Mouse (Mus musculus) lung, embryonic 14.5 days (tissue): ENCODE results near the gene Vrk1. TPM values are rescaled to one million over a fixed set of nuclear protein-coding genes. Genes with fewer than 3 reads are reported as not detected.

ENCODE experiments used
- ATAC-seq: fragments of 200-750 bp; cut with Nextera tagmentation; 2 replicates; pipeline ENCODE4 v1.8.0; 2017; ENCODE audit warnings: mild to moderate bottlenecking, moderate TSS enrichment, moderate library complexity; ENCODE audit not compliant: insufficient read depth
- DNase-seq: peaks from one replicate; pipeline ENCODE4 v3.0.0-alpha.2; 2015
- H3K27ac ChIP-seq: fragments of 300-500 bp; sonication (generic); 2 replicates; pipeline ENCODE4 v1.5.1; 2014; ENCODE audit warnings: low read depth, mild to moderate bottlenecking, moderate library complexity
- H3K27me3 ChIP-seq: fragments of 300-500 bp; sonication (generic); 2 replicates; pipeline ENCODE4 v1.6.1; 2014; ENCODE audit warnings: low read length, control low read depth; ENCODE audit not compliant: insufficient read depth
- H3K36me3 ChIP-seq: fragments of 300-500 bp; sonication (generic); 2 replicates; pipeline ENCODE4 v1.6.1; 2014; ENCODE audit warnings: control low read depth; ENCODE audit not compliant: insufficient read depth
- H3K4me1 ChIP-seq: fragments of 300-500 bp; sonication (generic); 2 replicates; pipeline ENCODE4 v1.6.1; 2014; ENCODE audit warnings: antibody characterized with exemption, control low read depth; ENCODE audit not compliant: insufficient read depth
- H3K4me2 ChIP-seq: fragments of 300-500 bp; sonication (generic); 2 replicates; pipeline ENCODE4 v1.6.1; 2014; ENCODE audit warnings: mild to moderate bottlenecking
- H3K4me3 ChIP-seq: fragments of 300-500 bp; sonication (generic); 2 replicates; pipeline ENCODE4 v1.5.1; 2014; ENCODE audit warnings: low read depth, low read length
- H3K9ac ChIP-seq: fragments of 300-500 bp; sonication (generic); 2 replicates; pipeline ENCODE4 v1.6.1; 2014
- H3K9me3 ChIP-seq: fragments of 300-500 bp; sonication (generic); 2 replicates; pipeline ENCODE4 v1.6.1; 2016; ENCODE audit warnings: low read depth, low read length, control low read depth
- CTCF ChIP-seq: IDR thresholded peaks from 2 replicates; pipeline ENCODE4 v1.5.1; 2016; ENCODE audit warnings: antibody characterized with exemption, low read depth
- WGBS: fragments of 180-500 bp; shearing (Covaris S2); extraction: QIAGEN DNeasy Blood & Tissue Kit; methylation state at CpG from one replicate; pipeline ENCODE4 v1.1.7; 2014; 5-methylcytosine and 5-hydroxymethylcytosine counted together
- polyA plus RNA-seq: library from polyadenylated mRNA; unstranded; fragments of >200 nt; fragmentation: Nextera tagmentation; extraction: Ambion mirVana; gene quantifications from 2 replicates; pipeline ENCODE4 v1.2.1, GENCODE M21; 2014

The Vrk1 gene
- polyA plus RNA-seq, 1 experiment from 2014 or later: 86.2 TPM

GRCm38 (mm10) chr12:106032361-106032760 lies 22.3 kb downstream of the Vrk1 start:
- Histone ChIP-seq H3K9me3 (no peaks in the 10 kb centered on the region), H3K4me2 (no peak overlapping the region), H3K4me3 (no peak overlapping the region), H3K27me3 (no peaks in the 10 kb centered on the region), H3K4me1 (no peaks in the 10 kb centered on the region), H3K36me3 (peaks cover 2% of the 10 kb centered on the region; the same call in 1 of the 2 replicates), H3K27ac (no peak overlapping the region), H3K9ac (no peak overlapping the region)
- DNase-seq (no peak), ATAC-seq (no peak)
- whole genome bisulfite sequencing: 91% methylated on average over 12 of the region's 12 CpGs
- TF ChIP-seq CTCF: no peak

DNA sequence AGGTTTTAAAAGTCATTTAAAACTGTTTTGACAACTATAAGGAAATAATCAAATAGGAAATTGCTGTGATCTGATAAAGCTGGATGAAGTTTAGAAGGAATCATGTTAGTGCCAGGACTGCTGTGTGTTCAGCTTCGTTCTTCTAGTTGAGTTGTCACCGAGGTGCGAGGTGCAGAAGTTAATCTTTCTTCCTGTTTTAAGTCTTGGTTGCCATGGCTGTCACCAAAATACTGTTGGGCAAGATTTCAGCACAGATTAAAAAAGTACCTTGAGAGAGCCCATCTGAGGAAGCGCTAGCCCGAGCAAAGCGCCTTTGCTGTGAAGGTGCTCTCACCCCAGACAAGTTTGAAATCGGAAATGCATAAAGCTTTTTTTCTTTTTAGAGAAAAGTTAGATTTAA lies 24.2 kb downstream of the Vrk1 start:
- Histone ChIP-seq H3K4me3 (no peak overlapping the region), H3K9me3 (no peaks in the 10 kb centered on the region), H3K36me3 (peaks cover 14% of the 10 kb centered on the region), H3K27me3 (no peaks in the 10 kb centered on the region), H3K9ac (no peak overlapping the region), H3K27ac (no peak overlapping the region), H3K4me2 (no peak overlapping the region), H3K4me1 (no peaks in the 10 kb centered on the region)
- DNase-seq: no peak
- ATAC-seq: no peak
- WGBS: 81% methylated on average over 7 of the region's 7 CpGs
- TF ChIP-seq CTCF: no peak

DNA sequence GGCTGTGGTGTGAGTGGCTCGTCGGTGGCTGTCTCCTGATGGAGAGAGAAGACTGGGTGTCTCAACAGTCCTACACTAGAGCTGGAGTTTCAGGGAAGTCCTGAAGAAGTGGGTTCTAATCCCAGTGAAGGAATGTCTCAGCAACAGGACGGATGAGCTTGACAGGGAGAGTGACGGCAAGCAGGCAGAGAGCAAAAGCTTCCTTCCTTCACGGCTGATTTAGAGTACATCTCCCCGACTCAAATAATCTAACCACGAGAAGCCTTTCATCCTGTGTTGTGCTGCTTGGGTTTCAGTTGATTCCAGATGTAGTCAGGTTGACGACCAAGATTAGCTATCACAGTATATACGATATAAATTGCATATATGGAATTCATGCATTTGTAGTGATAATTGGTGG lies 24.7 kb downstream of the Vrk1 start:
- no peak for TF ChIP-seq CTCF
- Histone ChIP-seq H3K27me3 (no peaks in the 10 kb centered on the region), H3K9me3 (no peaks in the 10 kb centered on the region), H3K4me3 (no peak overlapping the region), H3K4me2 (no peak overlapping the region), H3K27ac (no peak overlapping the region), H3K36me3 (peaks cover 19% of the 10 kb centered on the region), H3K4me1 (no peaks in the 10 kb centered on the region), H3K9ac (no peak overlapping the region)
- ATAC-seq: no peak
- 83% methylated on average over 9 of the region's 9 CpGs for WGBS
- no peak for DNase-seq

- no peak overlapping the region for H3K4me2 ChIP-seq
- no peaks in the 10 kb centered on the region for H3K4me1 ChIP-seq
- no peaks in the 10 kb centered on the region for H3K27me3 ChIP-seq
- no peak overlapping the region for H3K27ac ChIP-seq
- WGBS: 92% methylated on average over 7 of the region's 7 CpGs
- no peak overlapping the region for H3K4me3 ChIP-seq
- no peak for TF ChIP-seq CTCF
- H3K9me3 ChIP-seq: no peaks in the 10 kb centered on the region
- H3K9ac ChIP-seq: no peak overlapping the region
- DNase-seq (no peak), ATAC-seq (no peak)
- H3K36me3 ChIP-seq: peaks cover 56% of the 10 kb centered on the region
These were observed 30.2 kb downstream of the Vrk1 start for GRCm38 (mm10) chr12:106040259-106040658.

DNA sequence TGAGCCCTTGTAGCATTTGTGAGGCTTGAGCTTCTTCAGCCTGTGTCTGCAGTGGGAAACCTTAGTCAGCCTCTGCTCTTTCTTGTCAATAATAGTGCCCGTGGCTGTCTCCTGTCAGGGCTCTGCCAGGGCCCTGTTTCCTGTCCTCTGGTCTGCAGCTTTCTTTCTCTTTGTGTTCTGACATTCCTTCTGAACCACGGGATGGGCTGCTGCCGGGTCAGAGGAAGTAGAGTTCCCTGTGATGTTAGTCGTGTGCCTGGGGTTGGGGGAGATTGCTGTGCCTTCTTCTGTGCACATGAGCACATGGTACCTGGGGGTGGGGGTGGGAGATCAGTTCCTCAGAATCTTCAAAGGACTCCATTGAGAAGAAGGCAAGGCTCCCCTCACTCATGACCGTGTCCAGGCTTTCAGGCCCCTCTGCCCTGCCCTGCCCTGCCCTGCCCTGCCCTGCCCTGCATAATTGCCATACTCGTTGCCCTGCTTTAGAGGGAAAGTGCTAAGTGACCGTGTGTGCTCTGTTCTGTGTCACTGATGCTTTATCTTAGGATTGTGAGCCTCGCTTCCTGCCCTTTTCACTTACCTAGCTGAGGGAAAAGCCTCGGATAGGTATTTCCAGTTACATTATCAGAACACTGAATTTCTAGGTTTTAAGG lies 36.2 kb downstream of the Vrk1 start:
- DNase-seq (no peak), ATAC-seq (peak; percentile 24; the same call in 1 of the 2 replicates)
- Histone ChIP-seq H3K9ac (no peak overlapping the region), H3K4me2 (no peak overlapping the region), H3K27ac (peak overlapping the region; percentile 9; the same call in 1 of the 2 replicates), H3K36me3 (peaks cover 44% of the 10 kb centered on the region), H3K27me3 (no peaks in the 10 kb centered on the region), H3K9me3 (no peaks in the 10 kb centered on the region), H3K4me3 (no peak overlapping the region), H3K4me1 (no peaks in the 10 kb centered on the region)
- WGBS: 41% methylated on average over 9 of the region's 9 CpGs
- TF ChIP-seq CTCF: no peak

GRCm38 (mm10) chr12:106052271-106052670 lies 42.2 kb downstream of the Vrk1 start:
- no peak overlapping the region for H3K4me3 ChIP-seq
- TF ChIP-seq CTCF: no peak
- DNase-seq (no peak), ATAC-seq (no peak)
- peaks cover 20% of the 10 kb centered on the region for H3K36me3 ChIP-seq
- no peak overlapping the region for H3K4me2 ChIP-seq
- no peak overlapping the region for H3K27ac ChIP-seq
- 93% methylated on average over 7 of the region's 7 CpGs for WGBS
- H3K4me1 ChIP-seq: no peaks in the 10 kb centered on the region
- H3K9ac ChIP-seq: no peak overlapping the region
- H3K9me3 ChIP-seq: no peaks in the 10 kb centered on the region
- no peaks in the 10 kb centered on the region for H3K27me3 ChIP-seq

DNA sequence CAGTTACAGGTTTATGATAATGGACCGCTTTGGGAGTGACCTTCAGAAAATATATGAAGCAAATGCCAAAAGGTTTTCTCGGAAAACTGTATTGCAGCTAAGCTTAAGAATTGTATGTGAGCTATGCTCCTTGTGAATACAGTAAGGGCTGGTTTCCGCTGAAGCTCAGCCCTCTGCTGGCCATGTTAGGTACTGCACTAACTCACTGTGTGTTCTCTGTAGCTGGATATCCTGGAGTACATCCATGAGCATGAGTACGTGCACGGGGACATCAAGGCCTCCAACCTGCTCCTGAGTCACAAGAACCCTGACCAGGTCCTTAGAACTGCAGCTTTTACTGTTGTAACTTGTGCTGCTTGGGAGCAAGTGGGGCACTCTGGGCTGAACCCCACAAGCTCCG lies 45.8 kb downstream of the Vrk1 start:
- no peak overlapping the region for H3K27ac ChIP-seq
- 37% methylated on average over 6 of the region's 6 CpGs for WGBS
- peak; percentile 97 for TF ChIP-seq CTCF
- H3K4me2 ChIP-seq: no peak overlapping the region
- H3K36me3 ChIP-seq: peaks cover 28% of the 10 kb centered on the region
- ATAC-seq: peak; percentile 75; the same call in 1 of the 2 replicates
- no peaks in the 10 kb centered on the region for H3K27me3 ChIP-seq
- peak; percentile 91 for DNase-seq
- H3K4me3 ChIP-seq: no peak overlapping the region
- no peaks in the 10 kb centered on the region for H3K9me3 ChIP-seq
- no peak overlapping the region for H3K9ac ChIP-seq
- H3K4me1 ChIP-seq: no peaks in the 10 kb centered on the region
